Mouse (Mus musculus): ENCODE measurements around the gene Rhob. TPM values are rescaled to one million over a fixed set of nuclear protein-coding genes. Genes with fewer than 3 reads are reported as not detected.
A peak's percentile ranks its signal among the peaks of the same experiment; 100 is the strongest.

Gene Rhob
- total RNA-seq (2018; cell fraction: chromatin; rRNA removed) = 100 to 1,000 TPM in 6 of 26 experiments, 10 to 100 TPM in 20; 29.2 to 170 (median 66.5) TPM
- 100 to 1,000 TPM in 16 of 26 experiments, 10 to 100 TPM in 10; 69.8 to 600 (median 172) TPM for total RNA-seq (2018; cell fraction: cytosol; rRNA removed)
- 100 to 1,000 TPM in 18 of 26 experiments, 10 to 100 TPM in 8; 52.3 to 342 (median 141) TPM for total RNA-seq (2018; cell fraction: nucleus; rRNA removed)
- 52.5 to 182 TPM (median 116 TPM) in 3 replicates for polyA plus RNA-seq (2018)

DNA sequence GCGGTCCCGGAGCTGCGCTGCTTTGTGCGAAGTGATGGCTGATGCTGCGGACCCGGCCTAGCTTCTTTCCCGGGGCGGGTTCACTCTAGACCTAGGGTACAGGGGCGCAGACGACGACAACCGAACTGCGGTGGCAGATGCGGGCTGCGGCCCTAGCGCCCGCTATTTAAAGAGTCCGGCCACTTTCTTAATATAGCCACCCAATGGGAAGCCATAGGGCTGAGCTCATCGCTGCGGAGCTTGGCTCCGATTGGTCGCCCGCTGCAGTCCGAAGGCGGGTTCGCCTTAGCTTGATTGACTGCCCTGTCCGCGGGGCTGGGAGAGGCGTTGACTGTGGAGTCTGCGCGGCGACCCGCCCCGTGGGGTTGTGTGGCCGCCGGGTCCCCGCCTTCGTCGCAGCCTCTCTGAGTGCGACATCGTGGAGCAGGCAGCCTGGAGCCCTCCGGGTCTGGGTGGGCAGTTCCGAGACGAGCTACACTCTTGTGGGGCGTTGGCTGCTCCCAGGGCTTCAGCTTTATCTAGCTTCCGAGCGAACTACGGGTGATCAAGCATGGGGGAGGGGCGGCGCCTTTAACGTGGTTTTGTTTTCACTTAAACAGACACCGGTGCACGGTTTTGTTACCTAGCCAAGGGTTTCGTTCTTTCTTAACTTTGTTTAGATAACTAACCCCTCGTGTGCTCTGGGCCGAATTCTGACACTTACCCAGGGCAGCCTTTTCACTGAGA lies at the start of gene Rhob:
Rhob (minus strand) TSS at position 139 of the 726 bp plus-strand sequence.
- Histone ChIP-seq H3K27ac (peak within 1 kb of the TSS; percentile 96), H3K79me2 (ENCODE audit: inconsistent target) (peaks cover 34% of the 10 kb centered on the region), H3K4me3 (ENCODE audit: inconsistent target) (peak within 1 kb of the TSS; percentile 77), H3K36me3 (ENCODE audit: inconsistent target) (no peaks in the 10 kb centered on the region)
- under 1% methylated on average over 54 of the region's 56 CpGs for WGBS (ENCODE audit: missing documents)

GRCm38 (mm10) chr12:8547357-8547756 lies 47.5 kb upstream of the Rhob start:
- Histone ChIP-seq H3K27ac (peak overlapping the region; percentile 42), H3K36me3 (ENCODE audit: inconsistent target) (no peaks in the 10 kb centered on the region), H3K79me2 (ENCODE audit: inconsistent target) (no peaks in the 10 kb centered on the region), H3K4me3 (ENCODE audit: inconsistent target) (no peak overlapping the region)
- 19% methylated on average over 11 of the region's 11 CpGs for WGBS (ENCODE audit: missing documents)

GRCm38 (mm10) chr12:8546801-8547200 lies 47.0 kb upstream of the Rhob start:
- Histone ChIP-seq H3K36me3 (ENCODE audit: inconsistent target) (no peaks in the 10 kb centered on the region), H3K79me2 (ENCODE audit: inconsistent target) (no peaks in the 10 kb centered on the region), H3K4me3 (ENCODE audit: inconsistent target) (no peak overlapping the region), H3K27ac (peak overlapping the region; percentile 42)
- WGBS (ENCODE audit: missing documents) = 95% methylated on average over 6 of the region's 6 CpGs

DNA sequence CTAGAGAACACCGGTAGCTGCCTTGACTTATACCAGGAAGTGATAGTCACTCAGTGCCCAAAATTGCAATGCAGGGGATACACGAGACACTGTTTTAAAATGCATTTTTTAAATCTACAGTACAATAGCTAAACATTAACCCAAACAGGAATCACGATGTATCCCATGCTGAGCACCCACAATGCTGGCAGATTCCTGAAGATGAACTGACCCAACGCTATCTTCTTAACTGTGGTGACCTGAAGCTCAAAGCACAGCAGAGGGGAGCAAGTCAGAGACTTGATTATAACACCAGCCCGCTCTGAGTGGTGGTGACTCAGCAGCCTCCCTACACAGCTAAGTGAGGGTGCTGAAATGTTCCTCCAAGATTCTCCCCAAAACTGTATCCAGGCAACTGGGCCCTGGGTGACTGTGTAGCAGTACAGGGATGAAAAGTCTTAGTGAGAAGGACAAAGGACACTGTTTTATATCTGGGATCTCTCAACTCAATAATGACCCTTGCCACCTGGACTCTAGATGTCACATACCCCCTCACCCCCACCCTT lies 45.3 kb upstream of the Rhob start:
- WGBS (ENCODE audit: missing documents) = 80% methylated on average over 5 of the region's 5 CpGs
- H3K4me3 ChIP-seq (ENCODE audit: inconsistent target) = no peak overlapping the region
- H3K79me2 ChIP-seq (ENCODE audit: inconsistent target) = no peaks in the 10 kb centered on the region
- H3K27ac ChIP-seq = no peak overlapping the region
- no peaks in the 10 kb centered on the region for H3K36me3 ChIP-seq (ENCODE audit: inconsistent target)

GRCm38 (mm10) chr12:8542371-8542770 lies 42.6 kb upstream of the Rhob start:
- no peak overlapping the region for H3K27ac ChIP-seq
- no peaks in the 10 kb centered on the region for H3K36me3 ChIP-seq (ENCODE audit: inconsistent target)
- 93% methylated on average over 4 of the region's 4 CpGs for WGBS (ENCODE audit: missing documents)
- H3K4me3 ChIP-seq (ENCODE audit: inconsistent target) = no peak overlapping the region
- H3K79me2 ChIP-seq (ENCODE audit: inconsistent target) = no peaks in the 10 kb centered on the region

DNA sequence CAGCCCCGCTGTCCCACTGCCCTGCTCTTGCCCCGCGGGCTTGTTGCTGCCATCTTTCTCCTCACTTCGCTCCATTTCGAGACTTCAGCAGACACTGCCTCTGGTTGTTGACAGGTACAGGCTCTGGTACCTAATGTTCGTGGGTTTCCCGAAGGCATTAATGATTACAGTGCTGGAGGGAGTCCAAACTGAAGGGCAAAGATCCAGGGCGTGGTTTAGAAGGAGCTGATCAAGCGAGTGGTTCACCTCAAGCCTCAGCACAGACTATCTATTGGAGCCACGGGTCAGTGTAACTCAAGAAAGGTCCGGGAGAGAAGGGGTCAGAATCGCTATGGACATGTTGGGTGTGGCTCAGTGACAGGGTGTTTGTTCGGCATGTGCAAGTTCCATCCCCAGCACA lies 39.7 kb upstream of the Rhob start:
- 83% methylated on average over 13 of the region's 13 CpGs for WGBS (ENCODE audit: missing documents)
- Histone ChIP-seq H3K36me3 (ENCODE audit: inconsistent target) (no peaks in the 10 kb centered on the region), H3K79me2 (ENCODE audit: inconsistent target) (no peaks in the 10 kb centered on the region), H3K27ac (no peak overlapping the region), H3K4me3 (ENCODE audit: inconsistent target) (no peak overlapping the region)

DNA sequence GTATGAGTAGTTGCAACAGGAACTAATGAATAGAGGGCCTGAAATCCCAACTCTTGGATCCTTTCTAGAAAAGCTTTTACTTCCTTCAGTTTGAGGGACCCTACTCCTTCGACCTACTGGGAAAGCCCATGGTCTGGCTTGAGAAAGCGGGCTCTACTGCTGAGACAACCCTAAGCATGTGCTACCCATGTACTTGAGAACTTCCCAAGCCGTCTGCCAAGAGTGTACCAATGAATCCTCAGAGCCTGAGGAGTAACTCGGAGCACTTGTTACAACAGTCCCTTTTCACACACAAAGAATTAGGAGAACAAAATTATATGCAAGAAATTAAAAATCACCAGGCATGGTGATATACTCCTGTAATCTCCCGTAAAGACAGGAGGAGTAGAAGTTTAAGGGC lies 37.5 kb upstream of the Rhob start:
- WGBS (ENCODE audit: missing documents) = 88% methylated on average over 5 of the region's 5 CpGs
- H3K79me2 ChIP-seq (ENCODE audit: inconsistent target) = no peaks in the 10 kb centered on the region
- H3K27ac ChIP-seq = no peak overlapping the region
- H3K36me3 ChIP-seq (ENCODE audit: inconsistent target) = no peaks in the 10 kb centered on the region
- H3K4me3 ChIP-seq (ENCODE audit: inconsistent target) = no peak overlapping the region

- no peak overlapping the region for H3K27ac ChIP-seq
- no peaks in the 10 kb centered on the region for H3K36me3 ChIP-seq (ENCODE audit: inconsistent target)
- H3K4me3 ChIP-seq (ENCODE audit: inconsistent target) = no peak overlapping the region
- H3K79me2 ChIP-seq (ENCODE audit: inconsistent target) = no peaks in the 10 kb centered on the region
- 94% methylated on average over 9 of the region's 9 CpGs for whole genome bisulfite sequencing (ENCODE audit: missing documents)
Measured at GRCm38 (mm10) chr12:8536221-8536965, 36.6 kb upstream of the Rhob start.

- no peak overlapping the region for H3K4me3 ChIP-seq (ENCODE audit: inconsistent target)
- no peaks in the 10 kb centered on the region for H3K79me2 ChIP-seq (ENCODE audit: inconsistent target)
- H3K36me3 ChIP-seq (ENCODE audit: inconsistent target) = no peaks in the 10 kb centered on the region
- H3K27ac ChIP-seq = no peak overlapping the region
- 92% methylated on average over 7 of the region's 7 CpGs for WGBS (ENCODE audit: missing documents)
Measured at GRCm38 (mm10) chr12:8535596-8535995, 35.8 kb upstream of the Rhob start.

GRCm38 (mm10) chr12:8534915-8535314 lies 35.1 kb upstream of the Rhob start:
- H3K27ac ChIP-seq = no peak overlapping the region
- WGBS (ENCODE audit: missing documents) = 85% methylated on average over 1 of the region's 1 CpGs
- H3K36me3 ChIP-seq (ENCODE audit: inconsistent target) = no peaks in the 10 kb centered on the region
- H3K4me3 ChIP-seq (ENCODE audit: inconsistent target) = no peak overlapping the region
- no peaks in the 10 kb centered on the region for H3K79me2 ChIP-seq (ENCODE audit: inconsistent target)

- WGBS (ENCODE audit: missing documents) = 81% methylated on average over 5 of the region's 5 CpGs
- Histone ChIP-seq H3K27ac (no peak overlapping the region), H3K79me2 (ENCODE audit: inconsistent target) (no peaks in the 10 kb centered on the region), H3K4me3 (ENCODE audit: inconsistent target) (no peak overlapping the region), H3K36me3 (ENCODE audit: inconsistent target) (peaks cover 3% of the 10 kb centered on the region; the same call in 1 of the 2 replicates)
Measured at GRCm38 (mm10) chr12:8527770-8528169, 28.0 kb upstream of the Rhob start.

DNA sequence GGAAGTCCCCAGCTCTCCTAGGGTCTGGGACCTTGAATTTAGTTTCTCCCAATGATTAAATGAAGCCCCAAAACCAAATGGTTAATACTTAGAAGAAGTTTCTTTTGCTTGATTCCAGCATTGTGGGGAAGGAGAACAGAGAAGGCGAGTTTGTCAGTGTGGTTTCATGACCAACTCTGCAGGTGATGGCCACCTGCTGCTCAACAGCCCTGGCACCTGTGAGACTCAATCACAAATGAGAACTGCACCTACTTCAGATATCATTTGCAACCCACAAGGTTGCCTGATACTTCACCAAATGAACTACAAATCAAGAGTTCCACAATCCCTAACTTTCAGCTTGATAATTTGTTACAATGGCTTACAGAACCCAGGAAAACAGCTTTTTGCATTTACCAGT lies 27.4 kb upstream of the Rhob start:
- 67% methylated on average over 1 of the region's 1 CpGs for WGBS (ENCODE audit: missing documents)
- Histone ChIP-seq H3K36me3 (ENCODE audit: inconsistent target) (peaks cover 3% of the 10 kb centered on the region; the same call in 1 of the 2 replicates), H3K27ac (no peak overlapping the region), H3K79me2 (ENCODE audit: inconsistent target) (no peaks in the 10 kb centered on the region), H3K4me3 (ENCODE audit: inconsistent target) (no peak overlapping the region)

DNA sequence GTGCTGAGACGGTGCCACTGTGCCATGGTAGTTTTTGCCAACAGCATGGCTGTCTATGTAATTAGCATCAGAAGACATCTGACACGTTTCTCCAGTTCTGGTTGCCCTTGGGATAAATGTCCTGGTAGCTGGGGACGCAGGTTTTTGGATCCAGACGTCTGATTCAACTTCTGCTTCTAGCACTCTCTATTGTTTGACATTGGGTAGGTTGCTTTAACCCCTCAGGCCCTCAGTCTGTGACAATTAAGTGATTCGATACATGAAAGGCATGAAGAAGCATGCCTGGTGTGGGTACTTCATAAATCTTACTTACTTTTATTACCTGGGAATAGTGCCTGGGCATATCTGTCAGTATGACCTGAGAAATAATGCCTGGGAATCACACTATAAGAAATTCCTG lies 24.3 kb upstream of the Rhob start:
- no peak overlapping the region for H3K4me3 ChIP-seq (ENCODE audit: inconsistent target)
- peak overlapping the region; percentile 100; the same call in 1 of the 2 replicates for H3K27ac ChIP-seq
- H3K79me2 ChIP-seq (ENCODE audit: inconsistent target) = no peaks in the 10 kb centered on the region
- peaks cover 3% of the 10 kb centered on the region; the same call in 1 of the 2 replicates for H3K36me3 ChIP-seq (ENCODE audit: inconsistent target)
- 84% methylated on average over 5 of the region's 5 CpGs for WGBS (ENCODE audit: missing documents)

- 100% methylated on average over 1 of the region's 2 CpGs for WGBS (ENCODE audit: missing documents)
Measured at GRCm38 (mm10) chr12:8522711-8523110, 22.9 kb upstream of the Rhob start.

More at GRCm38 (mm10) chr12:8522711-8523110, 22.9 kb upstream of the Rhob start:
- Histone ChIP-seq H3K36me3 (ENCODE audit: inconsistent target) (peaks cover 3% of the 10 kb centered on the region; the same call in 1 of the 2 replicates), H3K27ac (peak overlapping the region; percentile 100), H3K79me2 (ENCODE audit: inconsistent target) (no peaks in the 10 kb centered on the region; the same call in 1 of the 2 replicates), H3K4me3 (ENCODE audit: inconsistent target) (no peak overlapping the region)

All from macrophage (primary cell).